Mouse (Mus musculus) urinary bladder, postnatal 10 days (tissue): ENCODE results near the gene 4931409K22Rik.

Experiments used
- DNase-seq: peaks from one replicate; pipeline ENCODE4 v3.0.0; 2022; ENCODE audit warnings: low spot score

Gene 4931409K22Rik

GRCm38 (mm10) chr5:24556709-24557108 lies at the start of gene 4931409K22Rik:
Gene 4931409K22Rik (minus strand): TSS chr5:24556809.
- DNase-seq: no peak

DNA sequence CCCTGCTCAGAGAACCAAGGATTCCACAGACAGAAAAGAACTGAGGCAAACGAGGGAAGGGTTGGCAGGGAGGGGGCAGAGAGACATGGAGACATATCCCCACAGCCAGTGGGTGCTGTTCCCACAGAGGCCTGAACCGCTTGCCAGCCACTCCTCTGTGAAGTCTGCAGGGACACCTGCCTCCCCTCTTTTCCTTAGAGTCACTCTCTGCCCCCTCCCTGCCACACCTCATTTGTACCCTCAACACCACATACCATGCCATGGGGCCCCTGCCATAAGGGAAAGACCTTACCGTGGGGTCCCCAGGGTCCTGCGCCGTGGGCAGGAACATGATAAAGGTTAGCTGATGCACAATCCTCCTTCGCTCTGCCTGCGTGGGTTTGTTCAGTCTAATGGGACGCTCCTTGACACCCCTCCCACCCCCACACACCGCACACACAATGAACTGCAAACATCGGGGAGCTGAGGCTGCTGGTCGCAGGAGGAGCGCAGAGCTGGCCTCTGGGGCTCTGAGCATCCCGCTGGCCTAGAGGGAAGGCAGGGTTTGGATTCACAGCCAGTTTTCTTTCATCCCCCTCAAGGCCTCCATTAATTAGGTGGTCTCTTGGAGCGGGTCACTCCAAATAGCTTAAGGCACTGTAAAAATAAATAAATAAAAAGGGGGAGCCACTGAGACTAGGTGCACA lies 49.5 kb upstream of the 4931409K22Rik start:
- DNase-seq: no peak

DNA sequence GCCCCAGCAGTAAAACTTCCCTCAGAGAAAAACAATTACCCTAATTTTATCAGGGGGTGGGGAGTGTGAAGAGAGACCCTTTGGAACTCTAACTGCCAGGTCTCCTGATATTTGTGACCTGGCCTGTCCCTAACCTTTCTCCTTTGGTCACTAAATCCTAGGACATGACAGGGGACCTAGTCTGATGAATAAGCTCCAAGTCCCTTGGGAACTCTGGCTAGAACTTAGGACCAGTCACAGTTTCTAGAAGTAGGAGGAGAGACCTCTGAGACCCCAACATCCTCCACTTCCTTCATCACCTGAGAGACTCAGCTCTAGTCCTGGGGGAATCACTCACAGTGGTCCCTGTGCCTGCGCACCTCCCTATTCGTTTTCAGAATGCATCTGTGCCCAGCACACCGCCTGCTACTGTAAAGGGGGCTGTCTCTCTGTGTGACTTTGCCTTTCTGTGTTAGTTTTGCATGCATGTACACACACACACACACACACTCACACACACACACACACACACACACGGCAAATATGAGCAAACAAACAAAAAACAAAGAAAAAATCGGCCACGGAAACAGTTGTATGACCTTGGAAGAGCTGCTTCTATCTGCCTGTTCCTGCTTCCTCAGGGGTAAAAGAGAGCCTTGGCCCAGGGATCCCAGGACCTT lies 48.8 kb upstream of the 4931409K22Rik start:
- no peak for DNase-seq

- peak; percentile 59 for DNase-seq
These were observed 48.1 kb upstream of the 4931409K22Rik start for GRCm38 (mm10) chr5:24604656-24605100.

DNA sequence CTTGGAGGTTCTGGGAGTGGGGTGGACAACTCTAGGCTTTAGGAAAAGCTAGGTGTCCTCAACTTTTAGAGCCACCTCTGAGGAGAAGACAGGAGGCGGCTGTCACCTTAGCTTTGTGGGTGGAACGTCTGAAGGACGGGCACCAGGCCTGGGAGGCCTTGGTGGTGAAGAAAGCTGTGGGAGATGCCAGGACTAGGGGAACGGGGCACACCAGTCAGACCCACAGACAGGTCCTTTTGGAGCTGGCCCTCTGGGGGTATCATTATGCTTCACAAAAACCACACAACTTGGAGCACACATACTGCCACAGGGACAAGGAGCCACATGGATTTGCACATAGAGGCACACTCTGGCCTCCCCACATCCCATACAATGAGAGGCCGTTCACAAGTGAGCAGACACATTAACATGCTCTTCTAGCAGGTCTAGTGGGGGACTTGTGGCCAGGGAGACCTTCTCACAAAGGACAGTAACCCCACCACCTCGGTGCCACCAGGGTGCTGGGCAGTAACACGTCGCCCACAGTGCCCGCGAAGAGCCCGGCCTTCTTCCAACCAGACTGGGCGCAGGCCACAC lies 47.6 kb upstream of the 4931409K22Rik start:
- DNase-seq: no peak

DNA sequence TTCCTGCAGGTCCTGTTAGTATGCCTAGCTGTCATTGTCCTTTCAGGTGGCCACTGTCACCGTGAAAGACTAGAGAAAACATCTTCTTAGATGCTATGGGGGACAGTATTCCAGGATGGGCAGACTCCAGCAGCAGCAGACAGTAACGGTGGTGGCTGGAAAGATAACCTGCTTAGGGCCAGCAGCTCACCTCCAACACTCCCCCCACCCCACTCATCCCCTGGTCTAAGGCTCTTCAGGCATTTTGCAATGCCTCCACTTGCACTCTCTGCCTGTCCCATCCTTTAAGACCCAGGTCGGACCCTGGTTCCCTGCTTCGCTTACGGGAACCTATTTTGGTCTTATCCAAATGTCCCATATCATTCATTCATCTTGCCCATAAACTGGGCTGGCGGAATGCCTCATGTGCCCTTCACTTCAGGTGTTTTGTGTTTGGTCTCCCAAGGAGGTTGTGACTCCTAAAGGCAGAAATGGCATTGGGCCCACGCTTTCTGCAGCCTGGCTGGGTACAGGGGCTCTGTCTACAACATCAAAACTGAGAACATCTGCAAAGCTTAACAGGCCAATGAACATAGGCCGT lies 46.9 kb upstream of the 4931409K22Rik start:
- DNase-seq: no peak

- no peak for DNase-seq
These were observed 46.2 kb upstream of the 4931409K22Rik start for GRCm38 (mm10) chr5:24602751-24603343.

DNA sequence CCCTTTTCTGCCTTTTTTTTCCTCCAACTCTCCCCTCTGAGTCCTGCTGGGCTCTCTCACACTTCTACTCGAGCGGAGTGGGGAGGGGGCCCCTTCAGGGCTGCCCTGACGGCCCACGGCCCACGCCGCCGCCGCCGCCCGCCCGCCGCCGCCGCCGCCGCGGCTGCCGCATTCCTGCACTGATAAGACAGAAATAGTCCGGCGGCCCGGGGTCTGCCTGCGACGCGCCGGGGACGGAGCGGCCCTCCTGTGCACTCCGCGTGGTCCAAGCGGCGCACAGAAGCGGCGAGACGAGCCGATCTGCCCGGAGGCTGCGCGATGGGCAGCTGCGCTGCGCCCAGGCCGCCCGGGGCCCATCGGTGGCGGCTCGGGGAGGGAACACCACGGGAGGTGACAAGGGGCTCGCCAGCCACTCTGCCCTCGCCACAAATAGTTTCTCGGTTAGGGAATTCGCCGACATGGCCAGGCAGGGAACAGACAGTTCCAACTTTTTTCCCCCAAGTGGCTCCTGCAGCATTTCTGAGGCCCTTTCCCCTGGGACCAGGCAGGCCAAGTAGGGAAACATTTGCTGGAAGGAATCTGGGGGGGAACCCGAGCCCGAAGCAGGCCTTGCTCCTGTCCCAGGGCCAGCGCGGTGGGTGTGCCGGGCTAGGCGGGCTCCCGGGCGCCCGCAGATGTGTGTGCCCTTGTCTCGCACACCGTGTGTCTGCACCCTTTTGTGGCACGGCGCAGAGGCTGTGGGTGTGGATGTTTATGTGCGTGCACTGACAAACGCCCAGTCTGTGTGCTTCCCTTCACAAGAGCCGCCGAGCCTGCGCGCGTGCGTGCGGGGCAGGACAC lies 45.5 kb upstream of the 4931409K22Rik start:
- DNase-seq: no peak

- no peak for DNase-seq
These were observed 44.6 kb upstream of the 4931409K22Rik start for GRCm38 (mm10) chr5:24601071-24601835.

GRCm38 (mm10) chr5:24600236-24600635 lies 43.6 kb upstream of the 4931409K22Rik start:
- no peak for DNase-seq

- DNase-seq: no peak
These were observed 42.5 kb upstream of the 4931409K22Rik start for GRCm38 (mm10) chr5:24599137-24599536.

DNA sequence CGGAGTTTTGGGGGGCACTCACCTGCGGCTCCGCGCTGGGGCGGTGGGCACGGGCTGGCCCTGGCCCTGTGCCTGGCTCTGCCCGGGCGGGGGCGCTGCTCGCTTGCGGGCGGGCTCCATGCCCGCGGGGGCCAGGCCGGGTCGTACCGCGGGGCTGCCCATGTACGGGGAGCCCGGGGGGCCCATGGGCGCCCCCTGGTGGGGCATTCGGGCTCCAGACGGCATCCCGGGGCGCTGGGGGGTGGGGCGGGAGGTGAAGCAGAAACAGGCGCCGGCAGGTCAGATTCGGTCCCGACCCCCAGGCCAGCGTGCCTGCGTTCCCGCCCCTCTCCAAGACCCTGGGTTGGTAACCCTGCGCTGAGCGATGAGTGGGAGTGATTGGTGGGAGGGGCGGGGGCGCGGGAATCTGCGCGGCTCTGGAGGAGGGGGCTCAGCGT lies 42.0 kb upstream of the 4931409K22Rik start:
- DNase-seq: no peak

DNA sequence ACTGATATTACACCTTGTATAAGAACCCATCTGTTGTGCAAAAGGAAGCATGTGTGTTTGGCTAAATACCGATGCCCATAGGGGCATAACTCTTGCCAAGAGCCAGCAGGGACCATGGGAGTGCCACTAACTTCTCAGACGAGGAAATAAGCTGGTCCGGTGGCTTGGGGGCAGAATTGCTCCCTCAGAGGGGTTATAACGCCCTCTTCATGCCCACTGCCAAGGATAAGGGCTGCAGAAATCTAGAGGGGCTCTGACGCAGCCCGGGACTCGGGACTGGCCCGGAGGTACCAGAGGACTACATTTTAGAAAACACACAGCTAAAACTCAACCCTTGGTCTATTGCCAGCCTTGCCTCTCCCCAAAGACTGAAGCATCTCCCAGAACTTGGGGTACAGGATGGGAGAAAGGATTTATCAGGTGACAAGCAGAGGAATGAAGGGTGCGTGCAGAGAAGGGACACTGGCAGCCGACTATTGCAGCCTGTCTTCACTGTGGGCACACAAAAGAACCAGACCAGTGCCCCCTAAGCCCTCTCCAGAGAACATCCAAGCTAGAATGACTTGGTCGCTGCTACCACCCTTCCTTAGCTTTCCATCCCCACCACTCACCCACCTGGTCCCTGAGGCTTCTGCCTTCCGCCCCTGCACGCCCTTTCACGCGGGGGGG lies 41.4 kb upstream of the 4931409K22Rik start:
- DNase-seq: no peak

- DNase-seq: no peak
These were observed 40.7 kb upstream of the 4931409K22Rik start for GRCm38 (mm10) chr5:24597221-24597728.

- DNase-seq: no peak
These were observed 40.0 kb upstream of the 4931409K22Rik start for GRCm38 (mm10) chr5:24596519-24597171.

DNA sequence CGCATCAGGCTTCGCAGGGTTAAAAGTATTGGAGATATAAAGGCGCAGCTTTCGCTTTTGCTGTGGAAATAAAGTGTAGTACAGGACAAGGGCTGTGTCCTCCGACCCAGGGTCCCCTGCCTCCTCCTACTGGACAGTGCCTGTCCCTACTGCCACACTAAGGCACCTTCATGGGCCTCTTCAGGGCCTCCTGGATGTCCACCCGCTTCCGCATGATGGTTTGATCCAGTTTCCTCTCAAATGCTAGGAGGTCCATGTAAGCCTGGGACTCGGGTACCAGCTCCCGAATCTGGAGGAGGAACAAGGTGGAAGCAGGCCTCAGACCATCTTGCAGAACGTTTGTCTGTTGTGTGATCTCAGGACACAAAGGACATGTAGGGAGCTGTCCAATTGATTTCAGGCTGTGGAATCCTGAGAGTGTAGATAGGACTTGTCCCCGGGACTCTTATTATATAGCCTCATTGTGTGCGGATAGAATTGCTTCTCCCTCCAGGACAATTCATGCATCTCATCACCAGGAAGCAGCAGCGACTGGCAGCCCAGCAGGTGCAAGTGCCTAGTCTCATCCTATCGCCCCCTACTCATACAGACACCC lies 39.3 kb upstream of the 4931409K22Rik start:
- no peak for DNase-seq

GRCm38 (mm10) chr5:24595261-24595660 lies 38.7 kb upstream of the 4931409K22Rik start:
- no peak for DNase-seq

- DNase-seq: no peak
These were observed 37.7 kb upstream of the 4931409K22Rik start for GRCm38 (mm10) chr5:24594346-24594745.

DNA sequence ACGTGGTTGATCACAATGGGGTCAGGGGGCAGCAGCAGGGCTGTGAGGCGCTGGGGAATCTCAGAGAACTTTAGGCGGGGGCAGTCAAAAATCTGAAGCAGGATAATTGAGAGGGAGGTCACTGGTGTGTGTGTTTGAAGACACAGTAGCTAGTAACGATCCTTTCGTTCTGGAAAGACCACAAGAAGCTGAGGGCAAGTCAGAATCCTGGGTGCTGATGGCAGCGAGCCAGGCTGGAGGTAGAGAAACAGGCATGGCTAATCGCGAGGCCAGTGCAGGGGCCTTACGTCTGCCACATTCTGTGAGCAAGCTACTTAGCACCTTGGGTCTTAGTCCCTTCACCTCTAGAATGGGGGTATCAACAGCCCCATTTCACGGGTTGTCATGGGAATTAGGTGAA lies 37.3 kb upstream of the 4931409K22Rik start:
- no peak for DNase-seq
